Mouse (Mus musculus) bone marrow macrophage, adult 2 months (primary cell): ENCODE measurements at regions not wholly inside any gene's neighbourhood (a gene's known extent, or its start where the extent isn't known, plus 50 kb on each side); places are given as distances from the start of the nearest gene placed in this dataset.

Experiments
- CTCF ChIP-seq: IDR thresholded peaks from 2 replicates; pipeline ENCODE4 v1.5.1; 2012; ENCODE audit warnings: low read depth, mild to moderate bottlenecking, low read length, moderate library complexity
- POLR2A ChIP-seq: IDR thresholded peaks from 2 replicates; pipeline ENCODE4 v1.6.1; 2012; ENCODE audit warnings: mild to moderate bottlenecking, low read depth, low read length, borderline replicate concordance

- TF ChIP-seq POLR2A: no peak
- TF ChIP-seq CTCF: no peak
These were observed 303.3 kb upstream of the Fam92a start for GRCm38 (mm10) chr4:12474981-12475568.
